Mouse (Mus musculus) cerebellum, adult 2 months (tissue): ENCODE results near the gene Nucb1. TPM values are rescaled to one million over a fixed set of nuclear protein-coding genes. Genes with fewer than 3 reads are reported as not detected.

Source experiments
- DNase-seq, 2 experiments: peaks; one replicate each; pipeline ENCODE4 v3.0.0; 2021
- H3K27ac ChIP-seq: fragments of 200-500 bp; 2 replicates; pipeline ENCODE4 v1.5.1; 2012; ENCODE audit warnings: low read length, control low read depth, inconsistent platforms; ENCODE audit not compliant: insufficient read depth
- H3K27me3 ChIP-seq: fragments of 200-500 bp; 2 replicates; pipeline ENCODE4 v1.6.1; 2012; ENCODE audit warnings: inconsistent platforms, mild to moderate bottlenecking, low read length, moderate library complexity; ENCODE audit not compliant: control insufficient read depth, insufficient read depth
- H3K4me1 ChIP-seq: fragments of 200-500 bp; 2 replicates; pipeline ENCODE4 v1.6.1; 2011; ENCODE audit warnings: low read length; ENCODE audit not compliant: control insufficient read depth, insufficient read depth
- H3K4me3 ChIP-seq: fragments of 200-500 bp; replicated peaks from 2 replicates; pipeline ENCODE3; 2011; ENCODE audit warnings: mild to moderate bottlenecking, low read depth, low read length, control low read depth; ENCODE audit not compliant: insufficient read depth
- CTCF ChIP-seq: fragments of 200-500 bp; IDR thresholded peaks from 2 replicates; pipeline ENCODE4 v1.5.1; 2011; ENCODE audit warnings: low read depth, mild to moderate bottlenecking, control low read depth, low read length, moderate library complexity, borderline replicate concordance; ENCODE audit not compliant: insufficient read depth
- POLR2A ChIP-seq: fragments of 200-500 bp; IDR thresholded peaks from 2 replicates; pipeline ENCODE4 v1.6.1; 2011; ENCODE audit warnings: low read length, control low read depth, borderline replicate concordance; ENCODE audit not compliant: insufficient read depth
- WGBS: fragments of 180-500 bp; shearing (Covaris S2); methylation state at CpG from one replicate; pipeline ENCODE4 v1.1.7; 2018; 5-methylcytosine and 5-hydroxymethylcytosine counted together
- polyA plus RNA-seq: library from polyadenylated mRNA; depleted of rRNA; stranded (reverse); fragments of >200 nt; gene quantifications from 2 replicates; pipeline ENCODE4 v1.2.3, GENCODE M21; 2012; rRNA removed

Gene Nucb1
- polyA plus RNA-seq, 1 experiment, result 136 TPM

GRCm38 (mm10) chr7:45455932-45456696, 54.1 kb downstream of the Nucb1 start:
- TF ChIP-seq CTCF (no peak), POLR2A (no peak)
- no peaks in the 10 kb centered on the region for H3K27me3 ChIP-seq
- 75% methylated on average over 13 of the region's 13 CpGs for WGBS
- H3K27ac ChIP-seq, result no peak overlapping the region
- H3K4me1 ChIP-seq, result peaks cover 11% of the 10 kb centered on the region
- no peak overlapping the region for H3K4me3 ChIP-seq
- no peak for DNase-seq

DNA sequence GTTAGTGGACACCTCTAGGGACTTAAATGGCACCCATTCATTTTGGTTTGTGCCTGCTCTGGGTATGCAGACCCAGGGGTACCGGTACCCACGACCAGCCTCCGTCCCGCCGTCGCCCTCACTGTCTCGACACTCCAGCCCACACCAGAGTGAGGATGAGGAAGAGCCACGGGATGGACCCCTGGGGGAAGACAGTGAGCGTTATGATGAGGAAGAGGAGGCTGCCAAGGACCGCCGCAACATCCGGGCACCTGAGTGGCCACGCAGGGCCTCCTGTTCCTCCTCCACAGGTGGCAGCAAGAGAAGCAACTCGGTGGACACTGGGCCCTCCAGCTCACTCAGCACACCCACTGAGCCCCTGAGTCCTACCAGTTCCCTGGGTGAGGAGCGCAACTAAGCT, 55.2 kb downstream of the Nucb1 start:
- 85% methylated on average over 15 of the region's 15 CpGs for WGBS
- H3K4me3 ChIP-seq, result no peak overlapping the region
- no peak overlapping the region for H3K27ac ChIP-seq
- H3K27me3 ChIP-seq, result no peaks in the 10 kb centered on the region
- TF ChIP-seq POLR2A (no peak), CTCF (no peak)
- DNase-seq, result no peak
- H3K4me1 ChIP-seq, result peaks cover 7% of the 10 kb centered on the region

- no peaks in the 10 kb centered on the region for H3K4me1 ChIP-seq
- WGBS, result 49% methylated on average over 23 of the region's 23 CpGs
- DNase-seq, result peak; percentile 80 to 87
- H3K27ac ChIP-seq, result no peak overlapping the region
- no peaks in the 10 kb centered on the region for H3K27me3 ChIP-seq
- peak; percentile 84 for TF ChIP-seq CTCF
- TF ChIP-seq POLR2A, result no peak
- peak overlapping the region; percentile 55 for H3K4me3 ChIP-seq
Measured at GRCm38 (mm10) chr7:45451344-45451982, 58.7 kb downstream of the Nucb1 start.

DNA sequence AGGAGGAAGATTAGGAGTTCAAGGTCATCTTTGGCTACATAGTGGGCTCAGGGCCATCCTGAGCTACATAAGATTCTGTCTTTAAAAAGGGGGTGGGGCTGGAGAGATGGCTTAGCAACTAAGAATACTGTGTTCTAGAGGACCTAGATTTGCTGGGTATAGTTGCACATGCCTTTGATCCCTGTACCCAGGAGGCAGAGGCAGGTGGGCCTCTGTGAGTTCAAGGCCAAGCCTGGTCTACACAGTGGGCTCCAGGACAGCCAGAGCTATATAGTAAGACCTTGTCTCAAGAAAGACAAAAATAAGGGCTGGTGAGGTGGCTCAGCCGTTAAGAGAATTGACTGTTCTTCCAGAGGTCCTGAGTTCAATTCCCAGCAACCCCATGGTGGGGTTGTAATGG, 60.2 kb downstream of the Nucb1 start:
- no peaks in the 10 kb centered on the region for H3K4me1 ChIP-seq
- WGBS, result 89% methylated on average over 1 of the region's 1 CpGs

DNA sequence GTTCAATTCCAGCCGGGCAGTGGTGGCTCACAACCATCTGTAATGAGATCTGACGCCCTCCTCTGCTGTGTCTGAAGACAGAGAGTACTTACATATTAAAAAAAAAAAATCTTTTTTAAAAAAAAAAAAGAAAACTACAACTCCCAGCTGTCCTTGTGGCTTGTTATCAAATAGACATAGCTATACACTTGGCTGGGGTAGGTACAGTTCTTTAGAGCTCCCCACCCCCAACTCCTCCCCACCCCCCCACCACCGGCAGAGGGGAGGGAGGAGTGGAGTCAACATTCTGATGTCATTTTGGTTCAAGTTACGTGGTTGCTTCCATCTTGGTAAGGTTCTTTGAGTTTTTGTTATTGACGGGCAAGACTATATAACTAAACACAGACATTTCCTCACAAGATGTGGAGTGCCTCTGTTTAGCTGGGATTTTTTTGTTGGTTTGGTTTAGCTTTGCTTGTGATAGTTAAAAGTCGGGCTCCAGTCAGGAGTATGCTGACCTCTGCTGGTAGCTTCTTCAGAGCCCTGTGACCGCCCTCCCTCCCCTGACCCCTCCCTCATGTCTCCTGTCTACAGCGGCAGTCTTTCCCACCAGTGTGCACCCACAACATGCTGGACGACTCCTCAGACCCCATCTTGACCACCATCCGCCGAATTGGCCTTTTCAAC, 62.7 kb downstream of the Nucb1 start:
- Histone ChIP-seq H3K4me1 (no peaks in the 10 kb centered on the region), H3K27ac (no peak overlapping the region), H3K4me3 (no peak overlapping the region), H3K27me3 (no peaks in the 10 kb centered on the region)
- TF ChIP-seq POLR2A (no peak), CTCF (peak; percentile 52; the same call in 1 of the 2 replicates)
- no peak for DNase-seq
- 43% methylated on average over 11 of the region's 11 CpGs for WGBS

More for the DNA sequence above, 60.2 kb downstream of the Nucb1 start:
- Histone ChIP-seq H3K4me3 (no peak overlapping the region), H3K27ac (no peak overlapping the region), H3K27me3 (no peaks in the 10 kb centered on the region)
- TF ChIP-seq POLR2A (no peak), CTCF (no peak)
- no peak for DNase-seq

DNA sequence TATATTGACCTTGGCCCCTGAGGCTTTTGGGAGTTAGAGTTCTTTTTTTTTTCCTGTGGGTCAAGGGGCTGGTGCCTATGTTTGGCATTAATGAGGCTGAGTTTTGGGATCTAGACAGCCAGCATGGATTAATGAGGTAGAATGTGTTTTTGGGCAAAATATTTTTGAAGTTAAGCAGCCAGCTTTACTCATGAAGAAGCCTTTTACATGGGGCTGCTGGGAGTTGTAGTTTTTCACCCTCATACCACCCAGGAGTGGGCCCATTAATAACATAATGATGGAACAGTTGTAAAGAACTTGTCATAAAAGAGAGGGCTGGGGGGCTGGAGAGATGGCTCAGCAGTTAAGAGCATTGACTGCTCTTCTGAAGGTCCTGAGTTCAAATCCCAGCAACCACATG, 63.6 kb downstream of the Nucb1 start:
- TF ChIP-seq CTCF, result no peak
- TF ChIP-seq POLR2A, result no peak
- Histone ChIP-seq H3K4me3 (no peak overlapping the region), H3K27me3 (no peaks in the 10 kb centered on the region), H3K4me1 (no peaks in the 10 kb centered on the region), H3K27ac (no peak overlapping the region)
- DNase-seq, result no peak

DNA sequence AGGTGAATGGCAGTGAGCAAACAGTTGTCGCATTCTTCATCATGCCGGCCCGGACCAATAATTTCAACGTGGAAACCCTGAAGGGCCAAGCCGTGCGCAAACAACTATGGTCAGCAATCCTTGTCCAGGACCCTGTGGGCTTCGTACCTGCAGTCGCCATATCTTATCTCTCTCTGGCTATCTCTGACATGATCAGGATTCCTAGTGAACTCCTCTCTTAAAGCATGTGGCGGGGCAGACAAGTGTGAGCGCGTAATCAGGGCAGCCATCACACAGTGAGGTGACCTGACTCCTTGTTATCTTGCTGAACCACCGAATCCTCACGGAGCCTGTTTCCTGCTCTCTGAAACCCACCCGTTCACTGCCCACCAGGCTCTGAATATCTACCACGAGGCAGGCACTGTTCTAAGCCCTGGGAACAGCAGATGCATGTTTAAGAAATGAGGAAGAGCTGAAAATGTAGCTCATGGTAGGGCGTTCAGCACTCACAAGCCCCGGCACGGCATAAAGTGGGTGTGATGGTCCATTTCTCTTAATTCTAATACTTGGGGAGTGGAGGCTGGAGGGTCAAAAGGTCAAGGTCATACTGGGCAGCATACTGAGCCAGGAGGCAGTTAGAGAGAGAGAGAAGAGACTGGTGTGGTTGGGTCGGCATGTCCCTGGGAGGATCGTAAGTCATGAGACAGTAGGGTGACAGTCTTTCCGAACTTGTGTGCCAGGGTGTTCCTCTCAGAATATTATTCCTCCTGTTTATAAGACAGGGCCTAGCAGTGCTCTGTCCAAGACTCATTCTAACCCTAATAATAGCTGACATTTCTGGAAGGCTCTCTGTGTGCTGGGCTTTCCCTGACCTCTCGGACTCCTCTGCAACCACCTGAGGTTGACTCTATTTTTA, 66.4 kb downstream of the Nucb1 start:
- Histone ChIP-seq H3K4me3 (no peak overlapping the region), H3K27me3 (no peaks in the 10 kb centered on the region), H3K27ac (no peak overlapping the region), H3K4me1 (no peaks in the 10 kb centered on the region)
- TF ChIP-seq CTCF, result no peak
- no peak for TF ChIP-seq POLR2A
- WGBS, result 91% methylated on average over 22 of the region's 22 CpGs
- no peak for DNase-seq

Other genes starting within 250 kb of the Nucb1 start
- gene Slc6a21, start 232.9 kb downstream of the Nucb1 start, polyA plus RNA-seq, result not detected in 2 replicates
- gene Trpm4, start 176.6 kb downstream of the Nucb1 start, polyA plus RNA-seq, result 17.5 and 18.9 TPM in 2 replicates
- gene Hrc, start 175.1 kb downstream of the Nucb1 start, polyA plus RNA-seq, result 0.11 and 0.31 TPM in 2 replicates
- gene Ppfia3, start 143.4 kb downstream of the Nucb1 start, polyA plus RNA-seq, result 84.3 and 85.9 TPM in 2 replicates
- gene Lin7b, start 139.8 kb downstream of the Nucb1 start, polyA plus RNA-seq, result 92.6 and 103 TPM in 2 replicates
- gene Snrnp70, start 114.7 kb downstream of the Nucb1 start, polyA plus RNA-seq, result 807 and 849 TPM in 2 replicates
- not detected in 2 replicates for gene Kcna7, start 104.8 kb downstream of the Nucb1 start, polyA plus RNA-seq
- gene Ntf5, start 96.7 kb downstream of the Nucb1 start, polyA plus RNA-seq, result 0.07 and 0.29 TPM in 2 replicates
- 0.59 and 1.1 TPM in 2 replicates for gene Lhb, start 89.6 kb downstream of the Nucb1 start, polyA plus RNA-seq
- gene Gys1, start 75.6 kb downstream of the Nucb1 start, polyA plus RNA-seq, result 24.4 and 24.8 TPM in 2 replicates
- gene Ruvbl2, start 72.3 kb downstream of the Nucb1 start, polyA plus RNA-seq, result 56.8 TPM in 2 replicates
- gene Ftl1, start 50.5 kb downstream of the Nucb1 start, polyA plus RNA-seq, result 463 and 480 TPM in 2 replicates
- 102 and 103 TPM in 2 replicates for gene Bax, start 43.5 kb downstream of the Nucb1 start, polyA plus RNA-seq
- gene Tulp2, start 28.5 kb downstream of the Nucb1 start, polyA plus RNA-seq, result 0.10 TPM in 1 of 2 replicates, not detected in the other
- 0.33 TPM in 1 of 2 replicates, not detected in the other for gene Gm45808, start 23.6 kb downstream of the Nucb1 start, polyA plus RNA-seq
- gene Dhdh, start 21.6 kb downstream of the Nucb1 start, polyA plus RNA-seq, result 4.7 and 5.6 TPM in 2 replicates
- gene Ppp1r15a, start 15.9 kb upstream of the Nucb1 start, polyA plus RNA-seq, result 26.7 and 28.5 TPM in 2 replicates
- gene Plekha4, start 15.9 kb upstream of the Nucb1 start, polyA plus RNA-seq, result 1.2 and 1.3 TPM in 2 replicates
- gene Hsd17b14, start 44.5 kb upstream of the Nucb1 start, polyA plus RNA-seq, result 1.3 and 1.9 TPM in 2 replicates
- gene Bcat2, start 59.7 kb upstream of the Nucb1 start, polyA plus RNA-seq, result 21.1 and 24.2 TPM in 2 replicates
- not detected in 2 replicates for gene Fgf21, start 105.1 kb upstream of the Nucb1 start, polyA plus RNA-seq
- 0.07 and 0.08 TPM in 2 replicates for gene Fut1, start 106.9 kb upstream of the Nucb1 start, polyA plus RNA-seq
- 0.08 and 0.18 TPM in 2 replicates for gene Izumo1, start 111.4 kb upstream of the Nucb1 start, polyA plus RNA-seq
- gene Rasip1, start 117.1 kb upstream of the Nucb1 start, polyA plus RNA-seq, result 7.6 and 7.7 TPM in 2 replicates
- 7.1 and 9.8 TPM in 2 replicates for gene Mamstr, start 129.6 kb upstream of the Nucb1 start, polyA plus RNA-seq
- 1.4 and 1.7 TPM in 2 replicates for gene Fut2, start 156.0 kb upstream of the Nucb1 start, polyA plus RNA-seq
- 0.10 and 0.16 TPM in 2 replicates for gene Ntn5, start 173.6 kb upstream of the Nucb1 start, polyA plus RNA-seq
- gene Sec1, start 184.0 kb upstream of the Nucb1 start, polyA plus RNA-seq, result 0.29 and 0.64 TPM in 2 replicates
- 164 and 166 TPM in 2 replicates for gene Car11, start 189.4 kb upstream of the Nucb1 start, polyA plus RNA-seq
- 222 and 239 TPM in 2 replicates for gene Dbp, start 194.7 kb upstream of the Nucb1 start, polyA plus RNA-seq
- 350 and 359 TPM in 2 replicates for gene Rpl18, start 205.1 kb upstream of the Nucb1 start, polyA plus RNA-seq
- 27.7 and 29.3 TPM in 2 replicates for gene Sphk2, start 207.6 kb upstream of the Nucb1 start, polyA plus RNA-seq
- gene Fam83e, start 210.8 kb upstream of the Nucb1 start, polyA plus RNA-seq, result 0.25 and 0.31 TPM in 2 replicates
- gene Spaca4, start 215.4 kb upstream of the Nucb1 start, polyA plus RNA-seq, result not detected in 2 replicates